Mouse (Mus musculus): ENCODE data around the gene Strip1. TPM values are rescaled to one million over a fixed set of nuclear protein-coding genes. Genes with fewer than 3 reads are reported as not detected.

Gene Strip1
- polyA plus RNA-seq, 1 experiment = 16.8 TPM

GRCm38 (mm10) chr3:107619911-107620310 is 11.6 kb downstream of the Strip1 start:
- no peaks in the 10 kb centered on the region for H3K4me1 ChIP-seq (ENCODE audit: control insufficient read depth, insufficient read depth, low read length)
- H3K4me3 ChIP-seq (ENCODE audit: insufficient read depth, low read length) = no peak overlapping the region
- no peak for TF ChIP-seq CTCF (IDR thresholded peaks at IDR 0.05; ENCODE audit: low read depth, low read length)
- TF ChIP-seq POLR2A (IDR thresholded peaks at IDR 0.05; ENCODE audit: borderline replicate concordance, low read depth, low read length) = no peak
- H3K27ac ChIP-seq (ENCODE audit: insufficient read depth, low read depth, low read length) = no peak overlapping the region

- Histone ChIP-seq H3K4me3 (ENCODE audit: insufficient read depth, low read length) (no peak overlapping the region), H3K27ac (ENCODE audit: insufficient read depth, low read depth, low read length) (no peak overlapping the region)
Measured at GRCm38 (mm10) chr3:107617800-107618199, 13.7 kb downstream of the Strip1 start.

GRCm38 (mm10) chr3:107612902-107613525 is 18.5 kb downstream of the Strip1 start:
- Histone ChIP-seq H3K4me1 (ENCODE audit: control insufficient read depth, insufficient read depth, low read length) (no peaks in the 10 kb centered on the region), H3K27ac (ENCODE audit: insufficient read depth, low read depth, low read length) (no peak overlapping the region), H3K4me3 (ENCODE audit: insufficient read depth, low read length) (no peak overlapping the region)
- TF ChIP-seq CTCF (IDR thresholded peaks at IDR 0.05; ENCODE audit: low read depth, low read length) = peak; percentile 24; the same call in 1 of the 2 replicates
- TF ChIP-seq POLR2A (IDR thresholded peaks at IDR 0.05; ENCODE audit: borderline replicate concordance, low read depth, low read length) = no peak

More at GRCm38 (mm10) chr3:107617800-107618199, 13.7 kb downstream of the Strip1 start:
- no peak for TF ChIP-seq CTCF (IDR thresholded peaks at IDR 0.05; ENCODE audit: low read depth, low read length)
- no peaks in the 10 kb centered on the region for H3K4me1 ChIP-seq (ENCODE audit: control insufficient read depth, insufficient read depth, low read length)

GRCm38 (mm10) chr3:107611394-107611793 is 20.1 kb downstream of the Strip1 start:
- H3K27ac ChIP-seq (ENCODE audit: insufficient read depth, low read depth, low read length) = no peak overlapping the region
- H3K4me3 ChIP-seq (ENCODE audit: insufficient read depth, low read length) = no peak overlapping the region
- TF ChIP-seq POLR2A (IDR thresholded peaks at IDR 0.05; ENCODE audit: borderline replicate concordance, low read depth, low read length) (no peak), CTCF (IDR thresholded peaks at IDR 0.05; ENCODE audit: low read depth, low read length) (no peak)
- H3K4me1 ChIP-seq (ENCODE audit: control insufficient read depth, insufficient read depth, low read length) = no peaks in the 10 kb centered on the region

GRCm38 (mm10) chr3:107609376-107609775 is 22.1 kb downstream of the Strip1 start:
- Histone ChIP-seq H3K27ac (ENCODE audit: insufficient read depth, low read depth, low read length) (no peak overlapping the region), H3K4me3 (ENCODE audit: insufficient read depth, low read length) (no peak overlapping the region), H3K4me1 (ENCODE audit: control insufficient read depth, insufficient read depth, low read length) (no peaks in the 10 kb centered on the region)
- TF ChIP-seq CTCF (IDR thresholded peaks at IDR 0.05; ENCODE audit: low read depth, low read length) = no peak
- TF ChIP-seq POLR2A (IDR thresholded peaks at IDR 0.05; ENCODE audit: borderline replicate concordance, low read depth, low read length) = no peak

- Histone ChIP-seq H3K27ac (ENCODE audit: insufficient read depth, low read depth, low read length) (no peak overlapping the region), H3K4me3 (ENCODE audit: insufficient read depth, low read length) (no peak overlapping the region), H3K4me1 (ENCODE audit: control insufficient read depth, insufficient read depth, low read length) (no peaks in the 10 kb centered on the region)
- TF ChIP-seq POLR2A (IDR thresholded peaks at IDR 0.05; ENCODE audit: borderline replicate concordance, low read depth, low read length) = no peak
Measured at GRCm38 (mm10) chr3:107608808-107609207, 22.7 kb downstream of the Strip1 start.

GRCm38 (mm10) chr3:107607221-107607620 is 24.3 kb downstream of the Strip1 start:
- Histone ChIP-seq H3K4me1 (ENCODE audit: control insufficient read depth, insufficient read depth, low read length) (no peaks in the 10 kb centered on the region), H3K4me3 (ENCODE audit: insufficient read depth, low read length) (no peak overlapping the region), H3K27ac (ENCODE audit: insufficient read depth, low read depth, low read length) (no peak overlapping the region)
- no peak for TF ChIP-seq CTCF (IDR thresholded peaks at IDR 0.05; ENCODE audit: low read depth, low read length)
- TF ChIP-seq POLR2A (IDR thresholded peaks at IDR 0.05; ENCODE audit: borderline replicate concordance, low read depth, low read length) = no peak

GRCm38 (mm10) chr3:107605304-107605703 is 26.2 kb downstream of the Strip1 start:
- no peak overlapping the region for H3K27ac ChIP-seq (ENCODE audit: insufficient read depth, low read depth, low read length)
- no peak overlapping the region for H3K4me3 ChIP-seq (ENCODE audit: insufficient read depth, low read length)
- TF ChIP-seq POLR2A (IDR thresholded peaks at IDR 0.05; ENCODE audit: borderline replicate concordance, low read depth, low read length) = no peak
- peak; percentile 86 for TF ChIP-seq CTCF (IDR thresholded peaks at IDR 0.05; ENCODE audit: low read depth, low read length)
- H3K4me1 ChIP-seq (ENCODE audit: control insufficient read depth, insufficient read depth, low read length) = no peaks in the 10 kb centered on the region

- no peak for TF ChIP-seq CTCF (IDR thresholded peaks at IDR 0.05; ENCODE audit: low read depth, low read length)
- no peak for TF ChIP-seq POLR2A (IDR thresholded peaks at IDR 0.05; ENCODE audit: borderline replicate concordance, low read depth, low read length)
- Histone ChIP-seq H3K4me3 (ENCODE audit: insufficient read depth, low read length) (no peak overlapping the region), H3K27ac (ENCODE audit: insufficient read depth, low read depth, low read length) (no peak overlapping the region), H3K4me1 (ENCODE audit: control insufficient read depth, insufficient read depth, low read length) (no peaks in the 10 kb centered on the region)
Measured at GRCm38 (mm10) chr3:107600127-107600526, 31.4 kb downstream of the Strip1 start.

- Histone ChIP-seq H3K27ac (ENCODE audit: insufficient read depth, low read depth, low read length) (no peak overlapping the region), H3K4me1 (ENCODE audit: control insufficient read depth, insufficient read depth, low read length) (no peaks in the 10 kb centered on the region)
- TF ChIP-seq CTCF (IDR thresholded peaks at IDR 0.05; ENCODE audit: low read depth, low read length) (no peak), POLR2A (IDR thresholded peaks at IDR 0.05; ENCODE audit: borderline replicate concordance, low read depth, low read length) (no peak)
Measured at GRCm38 (mm10) chr3:107597586-107598389, 33.7 kb downstream of the Strip1 start.

More at GRCm38 (mm10) chr3:107597586-107598389, 33.7 kb downstream of the Strip1 start:
- H3K4me3 ChIP-seq (ENCODE audit: insufficient read depth, low read length) = no peak overlapping the region
